Mouse (Mus musculus): Measurements from ENCODE around the gene Zfp184.

DNA sequence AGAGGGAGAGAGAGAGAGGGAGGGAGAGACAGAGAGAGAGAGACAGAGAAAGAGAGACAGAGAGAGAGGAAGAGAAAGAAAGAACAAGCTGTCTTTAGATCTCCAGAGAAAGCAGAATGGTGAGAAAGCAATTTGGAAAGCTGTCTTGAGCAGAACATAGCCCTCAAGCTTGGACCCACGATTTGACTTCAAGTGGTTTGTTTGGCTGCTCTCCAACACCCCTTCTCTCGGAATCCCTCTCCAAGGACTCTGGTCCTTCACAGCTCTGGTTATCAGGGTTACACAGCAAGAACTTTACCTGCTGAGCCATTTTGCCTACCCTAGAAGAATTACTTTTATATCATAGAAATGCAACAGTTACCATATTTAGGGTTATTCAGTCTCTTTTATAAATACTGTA, 24.9 kb downstream of the Zfp184 start:
- no peak for TF ChIP-seq CTCF (IDR thresholded peaks at IDR 0.05; ENCODE audit: low read depth, low read length)
- TF ChIP-seq POLR2A (IDR thresholded peaks at IDR 0.05; ENCODE audit: borderline replicate concordance, low read depth, low read length): no peak

Measured in bone marrow macrophage, adult 2 months (primary cell).